Mouse (Mus musculus) induced T-regulatory cell, adult 2 months (primary cell): ENCODE data around the gene Mpzl2.

Experiments used
- DNase-seq: peaks from one replicate; pipeline ENCODE4 v3.0.0-alpha.2; 2012; ENCODE audit warnings: low read depth

Gene Mpzl2

DNA sequence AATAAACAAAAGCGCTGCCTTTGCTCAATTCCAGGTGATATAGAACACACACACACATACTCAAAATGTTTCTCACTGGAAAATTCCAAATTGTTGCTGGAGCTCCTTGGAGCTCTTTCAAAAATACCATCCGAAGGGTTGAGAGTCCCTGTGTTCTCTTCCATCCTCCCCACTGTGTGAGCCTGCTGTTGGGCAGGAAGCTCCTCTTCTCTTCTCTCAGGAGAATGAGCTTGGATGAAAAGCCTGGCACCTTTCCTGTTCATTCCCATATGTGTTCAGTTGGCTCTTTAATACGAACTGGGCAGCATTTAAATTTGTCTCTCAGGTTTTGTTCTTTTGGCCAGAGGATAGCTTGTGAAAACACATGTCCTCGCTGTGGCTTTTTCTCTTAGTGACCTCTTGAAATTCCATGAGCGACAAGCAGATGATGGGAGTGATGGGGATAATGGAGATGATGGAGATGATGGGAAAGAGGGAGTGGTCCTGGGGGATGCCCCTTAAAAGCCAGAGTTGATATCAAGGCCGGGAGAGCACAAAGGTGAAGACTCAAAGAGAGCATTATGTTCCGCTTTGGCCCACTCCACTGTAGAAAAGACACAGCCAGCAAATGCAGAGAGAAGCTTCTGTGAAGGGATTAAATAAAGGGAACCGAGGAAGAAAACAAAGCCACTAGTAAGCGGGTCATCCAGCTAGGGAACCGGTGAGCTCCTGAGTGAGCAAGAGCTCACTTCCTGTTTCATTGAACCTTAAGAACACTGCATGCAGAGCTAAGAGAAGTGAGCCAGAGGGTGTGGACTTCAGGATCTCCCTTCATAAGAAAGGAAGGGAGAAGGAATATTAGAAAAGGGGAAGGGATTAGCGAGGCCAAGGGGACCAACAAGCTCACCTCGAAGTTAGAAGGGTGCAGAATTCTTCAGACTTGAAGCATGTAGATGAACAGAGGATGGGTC lies 46.4 kb downstream of the Mpzl2 start:
- DNase-seq: no peak

DNA sequence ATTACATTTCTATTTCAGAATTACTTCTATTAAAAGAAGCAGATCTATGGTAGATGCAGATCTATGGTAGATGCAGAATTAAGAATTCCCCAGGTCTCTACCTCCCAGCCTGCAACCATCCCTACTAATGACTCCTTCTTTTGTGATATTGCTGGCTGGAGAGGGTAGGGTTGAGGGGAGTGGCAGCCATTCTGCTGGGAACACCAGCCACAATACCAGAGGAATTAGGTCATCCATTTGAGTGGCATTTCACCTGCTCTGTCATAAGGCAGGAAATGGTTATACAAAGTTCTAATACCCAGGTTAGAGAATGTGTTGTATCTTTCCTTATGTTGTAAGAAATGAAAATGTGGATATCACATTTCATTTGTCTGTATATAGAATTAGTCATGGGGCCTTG lies 48.4 kb downstream of the Mpzl2 start:
- no peak for DNase-seq

DNA sequence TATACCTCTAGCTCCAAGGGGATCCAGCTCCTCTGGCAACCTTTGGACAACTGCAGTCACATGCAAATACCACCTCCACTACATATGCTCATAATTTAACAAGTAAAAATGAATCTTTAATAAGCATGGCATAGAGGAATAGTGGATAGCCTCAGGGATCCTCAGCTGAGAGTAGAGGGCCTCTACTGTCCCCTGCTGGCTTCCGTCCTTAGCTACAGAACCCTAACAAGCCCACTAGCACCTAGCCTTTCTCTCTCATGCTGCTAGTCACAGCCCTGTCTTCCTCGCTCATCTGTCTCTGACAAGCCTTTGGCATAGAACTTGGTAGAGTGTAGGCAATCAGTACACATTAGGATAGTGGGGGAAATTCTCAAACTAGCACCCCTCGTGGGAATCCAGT lies 51.2 kb downstream of the Mpzl2 start:
- DNase-seq: no peak

DNA sequence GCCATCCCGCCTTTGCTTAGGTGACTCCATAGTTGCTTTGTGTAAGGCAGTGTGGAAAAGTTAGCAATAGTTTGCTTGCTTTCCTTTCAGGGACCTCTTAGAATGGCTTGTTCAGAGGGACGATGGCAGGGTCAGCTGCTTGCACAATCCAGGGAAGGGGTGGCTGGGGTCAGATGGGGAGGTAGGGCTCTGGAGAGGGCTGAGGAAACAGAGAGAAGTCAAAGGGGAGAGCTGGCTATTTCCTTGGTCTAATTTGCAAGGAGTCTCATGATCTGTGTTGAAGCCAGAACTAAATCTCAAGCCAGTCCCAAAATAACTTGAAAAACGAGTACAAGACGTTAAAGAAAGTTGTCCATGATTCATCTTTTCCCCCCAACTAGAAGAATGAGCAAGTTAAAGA lies 53.0 kb downstream of the Mpzl2 start:
- no peak for DNase-seq

DNA sequence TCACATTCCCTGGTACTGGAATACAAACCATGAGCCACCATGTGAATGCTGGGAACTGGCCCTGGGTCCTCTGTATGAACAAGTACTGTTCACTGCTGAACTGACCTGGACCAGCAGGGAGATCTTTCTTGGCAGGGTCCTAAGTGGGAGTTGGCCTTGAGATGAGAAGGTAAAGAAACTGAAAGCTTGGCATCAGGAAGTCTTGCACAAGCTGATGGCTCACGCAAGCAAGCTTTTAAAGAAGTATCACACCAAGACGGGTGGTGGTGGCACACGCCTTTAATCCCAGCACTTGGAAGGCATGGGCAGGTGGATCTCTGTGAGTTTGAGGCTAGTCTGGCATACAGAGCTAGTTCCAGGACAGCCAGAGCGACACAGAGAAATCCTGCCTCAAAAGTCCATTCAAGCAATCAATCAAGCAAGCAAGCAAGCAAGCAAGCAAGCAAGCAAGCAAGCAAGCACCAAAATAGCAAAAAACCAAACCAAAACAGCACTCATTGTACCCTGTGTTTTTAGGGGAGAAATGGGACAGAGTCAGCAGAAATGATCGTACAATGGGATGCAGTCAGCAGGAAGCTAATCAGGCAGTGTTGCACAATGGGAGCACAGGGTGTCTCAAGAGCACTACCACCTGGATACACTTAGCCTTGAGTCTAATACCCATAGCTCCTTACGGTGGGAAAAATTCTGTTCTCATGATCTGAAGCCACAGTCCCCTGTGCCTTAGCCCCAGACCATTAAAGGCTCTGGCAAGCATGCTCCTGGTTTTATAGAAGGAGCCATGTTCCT lies 55.7 kb downstream of the Mpzl2 start:
- no peak for DNase-seq

DNA sequence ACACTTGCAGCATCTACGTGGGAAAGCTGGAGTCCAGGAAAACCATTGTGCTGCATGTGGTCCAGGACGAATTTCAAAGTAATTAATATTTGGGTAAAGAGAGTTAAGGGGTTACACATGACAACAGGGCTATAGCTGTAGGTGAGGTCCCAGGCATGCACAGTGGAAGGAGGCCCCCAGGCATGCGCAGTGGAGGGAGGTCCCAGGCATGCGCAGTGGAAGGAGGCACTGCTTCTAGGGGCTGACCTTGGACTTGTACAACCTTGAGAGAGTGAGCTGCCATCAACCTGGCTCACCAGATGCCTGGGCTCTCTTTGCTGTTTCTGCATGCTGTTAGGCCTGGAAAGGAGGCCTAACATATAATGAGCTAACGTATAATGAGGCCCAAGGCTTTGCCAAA lies 58.3 kb downstream of the Mpzl2 start:
- no peak for DNase-seq

DNA sequence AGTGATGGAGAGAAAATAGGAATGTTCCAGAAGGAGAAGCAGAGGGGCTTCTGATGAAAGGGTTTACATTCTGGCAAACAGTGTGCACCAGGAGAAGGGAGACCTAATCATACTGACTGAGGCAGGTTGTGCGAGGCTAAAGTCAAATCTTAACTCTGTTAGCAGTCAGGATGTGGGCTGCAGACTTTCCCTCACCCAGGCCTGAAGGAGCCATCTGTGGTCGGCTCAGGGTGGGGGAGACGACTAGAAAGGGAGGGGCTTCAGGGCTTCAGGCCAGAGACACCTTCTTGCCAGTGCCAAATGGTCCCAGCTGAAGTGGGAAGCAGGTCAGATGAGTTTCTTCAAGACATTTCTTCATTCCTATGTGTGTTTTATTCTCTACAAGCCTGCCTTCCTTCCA lies 58.8 kb downstream of the Mpzl2 start:
- DNase-seq: no peak

DNA sequence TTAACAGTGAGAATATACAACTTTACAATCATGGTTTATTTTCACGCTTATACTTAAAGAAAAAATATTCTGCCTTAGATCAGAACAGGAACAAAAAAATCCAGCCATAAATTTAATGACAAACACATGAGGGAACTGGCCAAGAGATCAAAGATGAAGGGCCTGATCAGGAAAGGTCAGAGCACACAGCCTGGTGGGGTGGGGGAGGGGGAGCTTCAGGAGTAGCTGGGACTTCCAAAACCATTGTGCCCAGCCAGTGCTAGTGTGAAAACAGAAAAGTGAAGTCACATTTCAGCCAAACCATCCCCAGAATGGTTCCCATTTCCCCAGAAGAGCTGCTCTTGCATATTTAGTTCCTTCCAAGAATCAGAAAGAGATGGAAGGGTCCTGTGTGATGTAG lies 62.9 kb downstream of the Mpzl2 start:
- DNase-seq: no peak

DNA sequence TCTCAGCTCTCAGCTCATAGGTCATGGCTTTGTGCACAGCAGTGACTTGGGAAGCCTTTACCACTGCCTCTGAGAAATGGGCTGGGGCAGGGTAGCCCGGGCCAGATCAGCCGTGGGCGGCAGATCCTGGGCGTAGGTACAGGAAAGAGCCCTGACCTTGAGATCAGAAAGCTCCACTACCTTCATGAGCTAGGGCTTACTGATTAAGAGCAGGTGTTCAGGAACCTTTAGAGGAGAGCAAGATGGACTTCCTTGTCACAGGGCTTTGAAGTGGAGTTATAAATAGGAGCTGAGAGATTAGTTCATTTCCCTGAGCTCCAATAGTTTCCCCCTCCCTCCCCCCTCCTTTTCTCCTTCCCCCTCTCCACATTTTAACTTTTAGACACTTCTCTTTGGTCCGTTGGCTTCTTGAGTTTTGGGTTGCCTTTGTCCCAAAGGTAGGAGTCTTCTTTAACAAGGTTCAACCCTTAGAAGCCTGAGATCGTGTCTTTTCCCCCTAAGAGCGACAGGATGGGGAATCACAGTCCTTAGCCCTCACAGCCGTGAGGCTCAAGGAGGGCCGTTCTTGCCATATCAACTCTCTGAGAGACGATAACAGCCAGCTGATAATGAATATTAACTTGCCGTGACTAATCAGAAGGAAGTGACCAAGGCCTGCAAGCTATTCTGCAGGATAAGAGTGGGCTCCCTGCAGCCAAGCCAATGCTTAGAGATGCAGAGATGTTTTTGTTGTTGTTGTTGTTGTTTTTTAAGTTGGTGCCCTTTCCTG lies 63.8 kb downstream of the Mpzl2 start:
- DNase-seq: no peak
